Mouse (Mus musculus): ENCODE data around the gene Tigd3. TPM values are rescaled to one million over a fixed set of nuclear protein-coding genes. Genes with fewer than 3 reads are reported as not detected.

Tigd3 gene
- polyA plus RNA-seq, 2 experiments, result 1.7 to 4.8 TPM

GRCm38 (mm10) chr19:5935266-5935665, 41.3 kb upstream of the Tigd3 start:
- H3K9ac ChIP-seq (ENCODE audit: low read depth, low read length, severe bottlenecking), result 0 out of 2 replicates have a peak overlapping the region, but pooled peaks have one; percentile 28
- ATAC-seq (ENCODE audit: low FRiP score, low read depth), result peak; percentile 64
- no peak overlapping the region for H3K4me3 ChIP-seq (replicated peaks; ENCODE audit: low read length)
- no peak overlapping the region for H3K27ac ChIP-seq (replicated peaks; ENCODE audit: low read depth, low read length)
- DNase-seq (ENCODE audit: low spot score), result no peak
- no peaks in the 10 kb centered on the region for H3K27me3 ChIP-seq (ENCODE audit: control insufficient read depth, insufficient read depth, low read length)
- peaks cover 9% of the 10 kb centered on the region; the same call in 1 of the 2 replicates for H3K4me1 ChIP-seq (ENCODE audit: control insufficient read depth, insufficient read depth, low read length)
- 24% methylated on average over 3 of the region's 3 CpGs for WGBS
- 0 out of 2 replicates have a peak, but pooled peaks cover 5% of the 10 kb centered on the region for H3K36me3 ChIP-seq (ENCODE audit: control insufficient read depth, insufficient read depth, low read length)
- TF ChIP-seq POLR2A (IDR thresholded peaks at IDR 0.05; ENCODE audit: borderline replicate concordance, extremely low read depth, insufficient read depth, insufficient read length), result no peak
- H3K4me2 ChIP-seq (replicated peaks; ENCODE audit: low read depth, low read length, severe bottlenecking), result no peak overlapping the region
- no peaks in the 10 kb centered on the region for H3K9me3 ChIP-seq (ENCODE audit: control insufficient read depth, low read length)

GRCm38 (mm10) chr19:5929634-5930596, 36.0 kb upstream of the Tigd3 start:
- Histone ChIP-seq H3K36me3 (ENCODE audit: control insufficient read depth, insufficient read depth, low read length) (no peaks in the 10 kb centered on the region), H3K4me2 (replicated peaks; ENCODE audit: low read depth, low read length, severe bottlenecking) (no peak overlapping the region), H3K4me3 (replicated peaks; ENCODE audit: low read length) (no peak overlapping the region), H3K9me3 (ENCODE audit: control insufficient read depth, low read length) (no peaks in the 10 kb centered on the region), H3K9ac (ENCODE audit: low read depth, low read length, severe bottlenecking) (no peak overlapping the region; the same call in 1 of the 2 replicates), H3K27me3 (ENCODE audit: control insufficient read depth, insufficient read depth, low read length) (0 out of 2 replicates have a peak, but pooled peaks cover 5% of the 10 kb centered on the region), H3K27ac (replicated peaks; ENCODE audit: low read depth, low read length) (no peak overlapping the region), H3K4me1 (ENCODE audit: control insufficient read depth, insufficient read depth, low read length) (peaks cover 14% of the 10 kb centered on the region)
- WGBS, result 55% methylated on average over 14 of the region's 14 CpGs
- DNase-seq (ENCODE audit: low spot score) (no peak), ATAC-seq (ENCODE audit: low FRiP score, low read depth) (no peak)
- TF ChIP-seq POLR2A (IDR thresholded peaks at IDR 0.05; ENCODE audit: borderline replicate concordance, extremely low read depth, insufficient read depth, insufficient read length), result no peak

GRCm38 (mm10) chr19:5928546-5928945, 34.6 kb upstream of the Tigd3 start:
- H3K36me3 ChIP-seq (ENCODE audit: control insufficient read depth, insufficient read depth, low read length), result no peaks in the 10 kb centered on the region
- no peak overlapping the region for H3K4me2 ChIP-seq (replicated peaks; ENCODE audit: low read depth, low read length, severe bottlenecking)
- H3K9me3 ChIP-seq (ENCODE audit: control insufficient read depth, low read length), result no peaks in the 10 kb centered on the region
- DNase-seq (ENCODE audit: low spot score) (no peak), ATAC-seq (ENCODE audit: low FRiP score, low read depth) (no peak)
- 43% methylated on average over 3 of the region's 3 CpGs for WGBS
- H3K9ac ChIP-seq (ENCODE audit: low read depth, low read length, severe bottlenecking), result no peak overlapping the region; the same call in 1 of the 2 replicates
- peaks cover 14% of the 10 kb centered on the region for H3K4me1 ChIP-seq (ENCODE audit: control insufficient read depth, insufficient read depth, low read length)
- TF ChIP-seq POLR2A (IDR thresholded peaks at IDR 0.05; ENCODE audit: borderline replicate concordance, extremely low read depth, insufficient read depth, insufficient read length), result no peak
- H3K4me3 ChIP-seq (replicated peaks; ENCODE audit: low read length), result no peak overlapping the region
- 0 out of 2 replicates have a peak, but pooled peaks cover 5% of the 10 kb centered on the region for H3K27me3 ChIP-seq (ENCODE audit: control insufficient read depth, insufficient read depth, low read length)
- no peak overlapping the region for H3K27ac ChIP-seq (replicated peaks; ENCODE audit: low read depth, low read length)

GRCm38 (mm10) chr19:5928104-5928503, 34.2 kb upstream of the Tigd3 start:
- ATAC-seq (ENCODE audit: low FRiP score, low read depth) (no peak), DNase-seq (ENCODE audit: low spot score) (no peak)
- no peak overlapping the region; the same call in 1 of the 2 replicates for H3K9ac ChIP-seq (ENCODE audit: low read depth, low read length, severe bottlenecking)
- 53% methylated on average over 6 of the region's 6 CpGs for WGBS
- H3K4me1 ChIP-seq (ENCODE audit: control insufficient read depth, insufficient read depth, low read length), result peaks cover 14% of the 10 kb centered on the region
- no peaks in the 10 kb centered on the region for H3K9me3 ChIP-seq (ENCODE audit: control insufficient read depth, low read length)
- no peak for TF ChIP-seq POLR2A (IDR thresholded peaks at IDR 0.05; ENCODE audit: borderline replicate concordance, extremely low read depth, insufficient read depth, insufficient read length)
- no peak overlapping the region for H3K4me3 ChIP-seq (replicated peaks; ENCODE audit: low read length)
- H3K4me2 ChIP-seq (replicated peaks; ENCODE audit: low read depth, low read length, severe bottlenecking), result no peak overlapping the region
- H3K27me3 ChIP-seq (ENCODE audit: control insufficient read depth, insufficient read depth, low read length), result 0 out of 2 replicates have a peak, but pooled peaks cover 5% of the 10 kb centered on the region
- H3K36me3 ChIP-seq (ENCODE audit: control insufficient read depth, insufficient read depth, low read length), result no peaks in the 10 kb centered on the region
- H3K27ac ChIP-seq (replicated peaks; ENCODE audit: low read depth, low read length), result no peak overlapping the region

- no peak for ATAC-seq (ENCODE audit: low FRiP score, low read depth)
- Histone ChIP-seq H3K9ac (ENCODE audit: low read depth, low read length, severe bottlenecking) (no peak overlapping the region), H3K27me3 (ENCODE audit: control insufficient read depth, insufficient read depth, low read length) (0 out of 2 replicates have a peak, but pooled peaks cover 5% of the 10 kb centered on the region), H3K4me1 (ENCODE audit: control insufficient read depth, insufficient read depth, low read length) (peaks cover 14% of the 10 kb centered on the region), H3K4me3 (replicated peaks; ENCODE audit: low read length) (no peak overlapping the region), H3K27ac (replicated peaks; ENCODE audit: low read depth, low read length) (no peak overlapping the region), H3K9me3 (ENCODE audit: control insufficient read depth, low read length) (no peaks in the 10 kb centered on the region), H3K36me3 (ENCODE audit: control insufficient read depth, insufficient read depth, low read length) (no peaks in the 10 kb centered on the region), H3K4me2 (replicated peaks; ENCODE audit: low read depth, low read length, severe bottlenecking) (no peak overlapping the region)
- TF ChIP-seq POLR2A (IDR thresholded peaks at IDR 0.05; ENCODE audit: borderline replicate concordance, extremely low read depth, insufficient read depth, insufficient read length), result no peak
- no peak for DNase-seq (ENCODE audit: low spot score)
- 59% methylated on average over 8 of the region's 8 CpGs for WGBS
Observed at GRCm38 (mm10) chr19:5927532-5927931, 33.6 kb upstream of the Tigd3 start.

Measured in limb, embryonic 14.5 days (tissue).